Mouse (Mus musculus): ENCODE results near the gene Sh3glb2. TPM values are rescaled to one million over a fixed set of nuclear protein-coding genes. Genes with fewer than 3 reads are reported as not detected.

Sh3glb2 gene
- polyA plus RNA-seq, 1 experiment, result 132 TPM

DNA sequence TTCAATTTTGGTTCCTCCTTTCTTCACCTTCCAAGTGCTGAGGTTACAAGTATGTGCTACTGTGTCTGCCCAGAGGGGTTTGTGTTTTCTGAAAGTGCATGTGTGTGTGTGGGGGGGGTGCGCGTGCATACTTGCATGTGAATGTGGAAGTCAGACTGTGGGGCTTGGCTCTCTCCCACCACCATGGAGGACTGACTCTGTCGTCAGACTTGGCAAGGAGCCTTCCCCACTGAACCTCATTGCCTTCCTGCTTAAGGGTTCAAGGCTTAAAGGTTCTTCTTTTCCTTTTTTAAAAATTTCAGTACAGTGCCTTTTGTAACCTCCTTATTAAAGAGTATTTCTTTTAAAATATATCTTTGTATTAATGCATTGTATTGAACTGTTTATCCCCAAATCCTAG lies 30.3 kb downstream of the Sh3glb2 start:
- no peak for DNase-seq

GRCm38 (mm10) chr2:30327276-30327675 lies 31.9 kb downstream of the Sh3glb2 start:
- H3K4me1 ChIP-seq (ENCODE audit: control insufficient read depth, insufficient read depth, low read length), result no peaks in the 10 kb centered on the region
- H3K4me3 ChIP-seq (replicated peaks; ENCODE audit: extremely low read depth, low read depth, low read length), result no peak overlapping the region
- TF ChIP-seq POLR2A (IDR thresholded peaks at IDR 0.05; ENCODE audit: borderline replicate concordance, extremely low read depth, low read depth, low read length) (no peak), CTCF (IDR thresholded peaks at IDR 0.05; ENCODE audit: insufficient read depth, low read length) (no peak)
- 83% methylated on average over 7 of the region's 7 CpGs for WGBS
- DNase-seq, result no peak

More for the DNA sequence above, 30.3 kb downstream of the Sh3glb2 start:
- H3K4me1 ChIP-seq (ENCODE audit: control insufficient read depth, insufficient read depth, low read length), result no peaks in the 10 kb centered on the region
- H3K4me3 ChIP-seq (replicated peaks; ENCODE audit: extremely low read depth, low read depth, low read length), result no peak overlapping the region
- WGBS, result 76% methylated on average over 3 of the region's 3 CpGs
- no peak for TF ChIP-seq CTCF (IDR thresholded peaks at IDR 0.05; ENCODE audit: insufficient read depth, low read length)
- TF ChIP-seq POLR2A (IDR thresholded peaks at IDR 0.05; ENCODE audit: borderline replicate concordance, extremely low read depth, low read depth, low read length), result no peak

DNA sequence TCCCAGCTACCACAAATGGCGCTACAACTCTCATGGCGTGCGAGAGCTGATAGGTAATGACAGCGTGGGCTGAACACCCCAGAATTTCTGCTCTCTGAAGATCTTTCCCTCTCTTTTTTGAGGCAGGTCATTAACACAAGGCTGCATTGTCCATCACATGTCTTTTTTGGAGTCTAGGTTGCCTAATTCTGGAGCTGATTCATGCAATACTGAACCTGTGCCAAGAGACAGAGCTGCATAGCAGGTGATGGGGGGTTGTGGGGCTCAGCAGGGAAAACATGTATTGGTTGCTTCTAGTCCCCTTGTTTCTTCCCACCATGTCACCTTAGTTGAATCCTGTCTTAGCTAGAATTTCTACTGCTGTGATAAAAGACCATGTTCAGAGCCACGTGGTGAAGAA lies 33.8 kb downstream of the Sh3glb2 start:
- no peak for TF ChIP-seq POLR2A (IDR thresholded peaks at IDR 0.05; ENCODE audit: borderline replicate concordance, extremely low read depth, low read depth, low read length)
- DNase-seq, result no peak
- WGBS, result 92% methylated on average over 5 of the region's 5 CpGs
- Histone ChIP-seq H3K4me1 (ENCODE audit: control insufficient read depth, insufficient read depth, low read length) (no peaks in the 10 kb centered on the region), H3K4me3 (replicated peaks; ENCODE audit: extremely low read depth, low read depth, low read length) (no peak overlapping the region)

- no peaks in the 10 kb centered on the region for H3K4me1 ChIP-seq (ENCODE audit: control insufficient read depth, insufficient read depth, low read length)
- TF ChIP-seq POLR2A (IDR thresholded peaks at IDR 0.05; ENCODE audit: borderline replicate concordance, extremely low read depth, low read depth, low read length), result no peak
- no peak for TF ChIP-seq CTCF (IDR thresholded peaks at IDR 0.05; ENCODE audit: insufficient read depth, low read length)
- WGBS, result 92% methylated on average over 7 of the region's 7 CpGs
- no peak for DNase-seq
- H3K4me3 ChIP-seq (replicated peaks; ENCODE audit: extremely low read depth, low read depth, low read length), result no peak overlapping the region
Observed at GRCm38 (mm10) chr2:30323111-30323510, 36.0 kb downstream of the Sh3glb2 start.

DNA sequence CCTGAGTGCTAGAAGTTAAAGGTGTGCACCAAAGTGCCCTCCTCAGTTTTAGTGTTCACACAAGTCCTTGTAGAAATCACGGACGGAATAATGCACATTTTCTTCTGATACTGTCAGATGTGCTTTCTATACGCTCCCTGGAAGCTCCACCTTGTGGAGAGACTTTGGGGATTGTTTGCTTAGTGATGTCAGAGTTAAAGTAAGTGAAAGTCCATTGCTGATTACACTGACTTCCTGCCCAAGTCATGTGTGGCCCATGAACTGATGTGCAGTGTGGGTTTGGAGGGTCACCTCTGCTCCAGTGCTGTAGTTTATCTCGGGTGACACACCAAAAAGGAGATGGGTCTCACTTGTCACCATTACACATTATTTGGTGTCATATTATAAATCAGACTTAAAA lies 39.9 kb downstream of the Sh3glb2 start:
- no peak overlapping the region for H3K4me3 ChIP-seq (replicated peaks; ENCODE audit: extremely low read depth, low read depth, low read length)
- WGBS, result 71% methylated on average over 4 of the region's 4 CpGs
- TF ChIP-seq CTCF (IDR thresholded peaks at IDR 0.05; ENCODE audit: insufficient read depth, low read length) (no peak), POLR2A (IDR thresholded peaks at IDR 0.05; ENCODE audit: borderline replicate concordance, extremely low read depth, low read depth, low read length) (no peak)
- no peaks in the 10 kb centered on the region for H3K4me1 ChIP-seq (ENCODE audit: control insufficient read depth, insufficient read depth, low read length)
- DNase-seq, result no peak

DNA sequence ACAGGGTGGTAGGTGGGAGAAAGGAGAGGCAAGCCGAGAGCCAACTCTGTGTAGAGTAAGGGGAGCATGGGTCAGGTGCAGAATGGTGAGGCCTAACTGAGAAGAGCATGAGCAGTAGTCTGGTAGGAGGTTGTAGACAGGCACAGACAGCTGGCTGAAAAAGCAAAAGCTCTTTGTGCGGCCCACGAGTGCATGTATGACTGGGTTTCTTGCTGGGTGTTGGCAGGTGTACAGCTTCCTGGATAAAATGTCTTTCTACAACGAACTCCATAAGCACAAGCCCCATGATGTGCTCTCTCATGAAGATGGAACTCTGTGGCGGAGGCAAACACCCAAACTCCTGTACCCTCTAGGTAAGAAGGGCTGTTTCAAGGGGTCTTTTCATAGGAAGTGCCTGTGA lies 42.2 kb downstream of the Sh3glb2 start:
- H3K4me1 ChIP-seq (ENCODE audit: control insufficient read depth, insufficient read depth, low read length), result no peaks in the 10 kb centered on the region
- TF ChIP-seq CTCF (IDR thresholded peaks at IDR 0.05; ENCODE audit: insufficient read depth, low read length) (no peak), POLR2A (IDR thresholded peaks at IDR 0.05; ENCODE audit: borderline replicate concordance, extremely low read depth, low read depth, low read length) (no peak)
- DNase-seq, result no peak
- WGBS, result 94% methylated on average over 5 of the region's 5 CpGs
- no peak overlapping the region for H3K4me3 ChIP-seq (replicated peaks; ENCODE audit: extremely low read depth, low read depth, low read length)

DNA sequence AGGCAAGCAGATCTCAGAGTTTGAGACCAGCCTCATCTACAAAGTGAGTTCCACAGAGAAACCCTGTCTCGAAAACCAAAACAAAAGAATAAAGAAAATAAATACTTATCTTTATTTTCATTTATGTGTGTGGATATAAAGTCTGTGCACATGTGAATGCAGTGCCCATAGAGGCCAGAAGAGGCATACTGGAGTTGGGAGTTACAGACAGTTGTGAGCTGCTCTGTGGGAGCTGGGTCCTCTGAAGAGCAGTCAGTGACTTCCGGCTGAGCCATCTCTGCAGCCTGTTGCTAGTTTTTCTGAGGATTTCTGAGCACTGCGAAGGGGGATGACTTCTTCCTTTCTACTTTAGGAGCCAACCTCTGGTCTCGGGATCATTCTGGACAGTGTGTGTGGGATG lies 43.0 kb downstream of the Sh3glb2 start:
- no peak for DNase-seq
- 92% methylated on average over 4 of the region's 4 CpGs for WGBS
- H3K4me1 ChIP-seq (ENCODE audit: control insufficient read depth, insufficient read depth, low read length), result no peaks in the 10 kb centered on the region
- H3K4me3 ChIP-seq (replicated peaks; ENCODE audit: extremely low read depth, low read depth, low read length), result no peak overlapping the region
- TF ChIP-seq CTCF (IDR thresholded peaks at IDR 0.05; ENCODE audit: insufficient read depth, low read length), result 0 out of 2 replicates have a peak, but pooled peaks have one; percentile 1
- TF ChIP-seq POLR2A (IDR thresholded peaks at IDR 0.05; ENCODE audit: borderline replicate concordance, extremely low read depth, low read depth, low read length), result no peak

DNA sequence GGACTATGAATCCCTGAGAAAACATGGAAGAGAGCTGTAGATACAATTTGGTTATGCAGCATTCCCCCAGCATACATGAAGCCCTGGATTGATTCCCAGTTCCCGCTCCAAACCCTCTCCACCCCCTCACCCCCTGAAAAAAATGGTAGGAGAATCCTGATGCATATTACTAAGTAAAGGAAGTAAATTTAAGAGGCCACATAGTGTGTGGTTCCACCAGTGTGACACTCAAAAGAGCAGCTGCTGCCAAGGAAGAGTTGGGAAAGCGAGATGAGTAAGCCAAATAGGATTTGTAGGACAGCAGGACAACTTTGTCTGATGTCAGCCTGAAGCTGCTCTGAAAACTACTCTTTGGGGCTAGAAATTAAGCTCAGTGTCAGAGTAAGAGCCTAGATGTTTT lies 47.7 kb downstream of the Sh3glb2 start:
- Histone ChIP-seq H3K4me1 (ENCODE audit: control insufficient read depth, insufficient read depth, low read length) (no peaks in the 10 kb centered on the region), H3K4me3 (replicated peaks; ENCODE audit: extremely low read depth, low read depth, low read length) (no peak overlapping the region)
- TF ChIP-seq CTCF (IDR thresholded peaks at IDR 0.05; ENCODE audit: insufficient read depth, low read length) (no peak), POLR2A (IDR thresholded peaks at IDR 0.05; ENCODE audit: borderline replicate concordance, extremely low read depth, low read depth, low read length) (no peak)
- no peak for DNase-seq
- whole genome bisulfite sequencing, result 85% methylated on average over 2 of the region's 2 CpGs

DNA sequence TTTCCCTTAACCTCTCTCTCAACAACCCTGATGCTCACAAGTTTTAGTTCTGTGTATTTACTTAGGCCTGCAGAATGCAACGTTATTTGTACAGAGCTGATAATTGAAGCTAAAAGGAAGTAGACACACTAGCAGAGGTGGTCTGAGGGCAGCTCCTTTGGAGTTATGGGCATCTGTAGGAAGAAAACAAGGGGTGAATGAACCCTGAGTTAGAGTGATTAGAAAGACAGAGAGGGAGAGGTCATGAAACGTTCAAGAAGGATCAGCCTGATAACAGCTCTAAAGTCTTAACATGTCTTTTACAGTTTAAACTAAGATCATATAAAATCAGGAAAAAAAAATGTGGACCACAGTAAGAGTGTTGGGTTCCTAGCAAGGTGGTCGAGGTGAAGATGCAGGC lies 49.8 kb downstream of the Sh3glb2 start:
- no peak for DNase-seq
- TF ChIP-seq POLR2A (IDR thresholded peaks at IDR 0.05; ENCODE audit: borderline replicate concordance, extremely low read depth, low read depth, low read length), result no peak
- TF ChIP-seq CTCF (IDR thresholded peaks at IDR 0.05; ENCODE audit: insufficient read depth, low read length), result no peak
- Histone ChIP-seq H3K4me3 (replicated peaks; ENCODE audit: extremely low read depth, low read depth, low read length) (no peak overlapping the region), H3K4me1 (ENCODE audit: control insufficient read depth, insufficient read depth, low read length) (no peaks in the 10 kb centered on the region)
- WGBS, result 80% methylated on average over 3 of the region's 3 CpGs

GRCm38 (mm10) chr2:30306087-30306486 lies 53.0 kb downstream of the Sh3glb2 start:
- TF ChIP-seq CTCF (IDR thresholded peaks at IDR 0.05; ENCODE audit: insufficient read depth, low read length), result no peak
- no peak for TF ChIP-seq POLR2A (IDR thresholded peaks at IDR 0.05; ENCODE audit: borderline replicate concordance, extremely low read depth, low read depth, low read length)
- DNase-seq, result no peak
- WGBS, result 82% methylated on average over 7 of the region's 7 CpGs
- Histone ChIP-seq H3K4me1 (ENCODE audit: control insufficient read depth, insufficient read depth, low read length) (no peaks in the 10 kb centered on the region), H3K4me3 (replicated peaks; ENCODE audit: extremely low read depth, low read depth, low read length) (no peak overlapping the region)
